Mouse (Mus musculus) small intestine, adult 2 months (tissue): ENCODE results near the gene Cd247. TPM values are rescaled to one million over a fixed set of nuclear protein-coding genes. Genes with fewer than 3 reads are reported as not detected.

ENCODE experiments used
- H3K27ac ChIP-seq: fragments of 200-500 bp; 2 replicates; pipeline ENCODE4 v1.5.1; 2012; ENCODE audit warnings: low read depth, low read length, control low read depth, inconsistent platforms; ENCODE audit not compliant: insufficient read depth
- H3K27me3 ChIP-seq: fragments of 200-500 bp; 2 replicates; pipeline ENCODE4 v1.6.1; 2012; ENCODE audit warnings: mild to moderate bottlenecking, moderate library complexity, low read length, inconsistent platforms; ENCODE audit not compliant: control insufficient read depth, insufficient read depth
- H3K36me3 ChIP-seq: fragments of 200-500 bp; 2 replicates; pipeline ENCODE4 v1.6.1; 2012; ENCODE audit warnings: mild to moderate bottlenecking, low read length, control low read depth, inconsistent platforms; ENCODE audit not compliant: control insufficient read depth, insufficient read depth
- H3K4me1 ChIP-seq: fragments of 200-500 bp; 2 replicates; pipeline ENCODE4 v1.6.1; 2012; ENCODE audit warnings: low read length, inconsistent platforms, mixed read lengths; ENCODE audit not compliant: control insufficient read depth, insufficient read depth, insufficient read length
- H3K4me3 ChIP-seq: fragments of 200-500 bp; 2 replicates; pipeline ENCODE4 v1.5.1; 2012; ENCODE audit warnings: low read depth, mild to moderate bottlenecking, control low read depth, inconsistent platforms, low read length, moderate library complexity
- CTCF ChIP-seq: fragments of 200-500 bp; IDR thresholded peaks from 2 replicates; pipeline ENCODE4 v1.5.1; 2012; ENCODE audit warnings: low read depth, mild to moderate bottlenecking, control low read depth, inconsistent platforms, low read length, moderate library complexity, mixed read lengths; ENCODE audit not compliant: insufficient replicate concordance, insufficient read length; ENCODE audit errors: extremely low read depth
- POLR2A ChIP-seq: fragments of 200-500 bp; IDR thresholded peaks from 2 replicates; pipeline ENCODE4 v1.6.1; 2012; ENCODE audit warnings: low read depth, mild to moderate bottlenecking, control low read depth, inconsistent platforms, low read length, moderate library complexity
- WGBS: fragments of 180-500 bp; shearing (Covaris S2); methylation state at CpG from one replicate; pipeline ENCODE4 v1.1.7; 2018; 5-methylcytosine and 5-hydroxymethylcytosine counted together
- polyA plus RNA-seq: library from polyadenylated mRNA; depleted of rRNA; stranded (reverse); fragments of >200 nt; gene quantifications from 2 replicates; pipeline ENCODE4 v1.2.3, GENCODE M21; 2012

The Cd247 gene
- polyA plus RNA-seq, 1 experiment, result 4.8 TPM

- no peaks in the 10 kb centered on the region for H3K36me3 ChIP-seq
- TF ChIP-seq CTCF (no peak), POLR2A (no peak)
- no peak overlapping the region for H3K4me3 ChIP-seq
- no peak overlapping the region for H3K27ac ChIP-seq
- no peaks in the 10 kb centered on the region for H3K4me1 ChIP-seq
- WGBS, result 92% methylated on average over 17 of the region's 17 CpGs
- H3K27me3 ChIP-seq, result no peaks in the 10 kb centered on the region
Observed at GRCm38 (mm10) chr1:165790461-165791210, 2.2 kb downstream of the Cd247 start.

GRCm38 (mm10) chr1:165791411-165791810 lies 2.9 kb downstream of the Cd247 start:
- 87% methylated on average over 9 of the region's 9 CpGs for WGBS
- Histone ChIP-seq H3K27ac (no peak overlapping the region), H3K27me3 (no peaks in the 10 kb centered on the region), H3K4me1 (no peaks in the 10 kb centered on the region), H3K36me3 (no peaks in the 10 kb centered on the region), H3K4me3 (no peak overlapping the region)
- TF ChIP-seq CTCF (no peak), POLR2A (no peak)

GRCm38 (mm10) chr1:165801709-165802310 lies 13.3 kb downstream of the Cd247 start:
- H3K27ac ChIP-seq, result no peak overlapping the region
- no peaks in the 10 kb centered on the region for H3K36me3 ChIP-seq
- H3K27me3 ChIP-seq, result no peaks in the 10 kb centered on the region
- H3K4me3 ChIP-seq, result no peak overlapping the region
- H3K4me1 ChIP-seq, result no peaks in the 10 kb centered on the region
- no peak for TF ChIP-seq POLR2A
- TF ChIP-seq CTCF, result no peak
- 84% methylated on average over 11 of the region's 11 CpGs for WGBS

- 95% methylated on average over 5 of the region's 5 CpGs for WGBS
- H3K4me1 ChIP-seq, result no peaks in the 10 kb centered on the region
Observed at GRCm38 (mm10) chr1:165803107-165803506, 14.6 kb downstream of the Cd247 start.

GRCm38 (mm10) chr1:165804133-165804532 lies 15.7 kb downstream of the Cd247 start:
- Histone ChIP-seq H3K4me1 (no peaks in the 10 kb centered on the region), H3K27me3 (no peaks in the 10 kb centered on the region), H3K27ac (no peak overlapping the region), H3K4me3 (no peak overlapping the region), H3K36me3 (no peaks in the 10 kb centered on the region)
- no peak for TF ChIP-seq CTCF
- WGBS, result 97% methylated on average over 4 of the region's 4 CpGs

More at GRCm38 (mm10) chr1:165803107-165803506, 14.6 kb downstream of the Cd247 start:
- H3K4me3 ChIP-seq, result no peak overlapping the region
- H3K36me3 ChIP-seq, result no peaks in the 10 kb centered on the region
- no peak overlapping the region for H3K27ac ChIP-seq
- TF ChIP-seq POLR2A, result no peak
- TF ChIP-seq CTCF, result no peak
- H3K27me3 ChIP-seq, result no peaks in the 10 kb centered on the region

- no peak for TF ChIP-seq CTCF
- no peak for TF ChIP-seq POLR2A
- H3K27ac ChIP-seq, result no peak overlapping the region
- H3K27me3 ChIP-seq, result no peaks in the 10 kb centered on the region
- H3K36me3 ChIP-seq, result no peaks in the 10 kb centered on the region
- 71% methylated on average over 2 of the region's 2 CpGs for WGBS
- H3K4me3 ChIP-seq, result no peak overlapping the region
- H3K4me1 ChIP-seq, result no peaks in the 10 kb centered on the region
Observed at GRCm38 (mm10) chr1:165810633-165811032, 22.2 kb downstream of the Cd247 start.

- WGBS, result 77% methylated on average over 5 of the region's 5 CpGs
- no peaks in the 10 kb centered on the region for H3K36me3 ChIP-seq
- no peaks in the 10 kb centered on the region for H3K27me3 ChIP-seq
- TF ChIP-seq CTCF, result no peak
- TF ChIP-seq POLR2A, result no peak
- H3K4me1 ChIP-seq, result no peaks in the 10 kb centered on the region
- H3K27ac ChIP-seq, result no peak overlapping the region
- no peak overlapping the region for H3K4me3 ChIP-seq
Observed at GRCm38 (mm10) chr1:165811170-165811569, 22.7 kb downstream of the Cd247 start.

GRCm38 (mm10) chr1:165812775-165813174 lies 24.3 kb downstream of the Cd247 start:
- H3K4me1 ChIP-seq, result no peaks in the 10 kb centered on the region
- no peak overlapping the region for H3K27ac ChIP-seq
- TF ChIP-seq POLR2A (no peak), CTCF (no peak)
- H3K4me3 ChIP-seq, result no peak overlapping the region
- no peaks in the 10 kb centered on the region for H3K27me3 ChIP-seq
- H3K36me3 ChIP-seq, result no peaks in the 10 kb centered on the region
- WGBS, result 57% methylated on average over 3 of the region's 3 CpGs
